Mouse (Mus musculus) kidney, postnatal 36 days (tissue): ENCODE results near the gene Paxip1.
A peak's percentile ranks its signal among the peaks of the same experiment; 100 is the strongest.

Source experiments
- DNase-seq, 2 experiments: peaks; one replicate each; pipeline ENCODE4 v3.0.0; 2021 to 2022; ENCODE audit warnings: mixed read lengths in 2 of 2

Gene Paxip1

DNA sequence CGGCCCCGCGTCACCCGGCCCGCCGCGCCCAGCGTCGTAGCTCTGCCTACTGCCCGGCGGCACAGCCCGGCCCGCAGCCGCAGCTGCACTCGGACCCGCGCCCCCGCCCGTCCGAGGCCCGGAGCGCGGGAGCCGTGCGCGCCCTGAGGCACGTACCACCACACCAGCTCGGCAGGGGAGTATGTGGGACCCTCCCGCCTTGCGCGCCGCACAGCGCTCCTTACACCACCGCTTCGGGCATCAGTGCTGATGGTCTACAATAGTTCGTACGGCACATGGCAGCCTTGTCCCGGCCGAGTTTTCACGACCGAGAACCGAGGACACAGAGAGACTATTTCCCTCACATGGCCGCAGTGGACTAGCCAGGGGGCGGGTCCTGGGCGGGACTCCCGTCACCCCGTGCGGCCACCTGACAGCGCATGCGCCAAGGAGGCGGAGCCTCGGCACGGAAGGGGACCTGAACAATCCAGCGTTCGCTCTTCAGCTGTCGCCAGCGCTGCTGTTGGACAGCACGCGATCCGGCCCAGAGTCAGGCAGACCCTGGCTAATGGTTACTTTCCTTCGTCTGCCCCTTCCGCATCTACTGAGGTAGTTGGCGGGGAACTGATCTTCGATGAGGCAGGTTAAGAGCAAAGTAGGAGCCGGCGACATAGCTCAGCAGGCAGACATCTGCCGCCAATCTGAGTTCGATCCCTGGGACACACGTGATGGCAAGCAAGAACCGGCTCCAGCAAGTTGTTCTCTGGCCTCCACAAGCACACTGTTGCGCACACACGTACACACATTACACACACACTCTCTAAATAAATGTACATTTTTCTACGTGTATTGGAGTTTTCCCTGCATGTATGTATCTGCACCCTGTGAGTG is at the start of gene Paxip1:
TSS of gene Paxip1 (minus strand) at position 389 of the 870 bp plus-strand sequence.
- peak; percentile 95 to 98 for DNase-seq

DNA sequence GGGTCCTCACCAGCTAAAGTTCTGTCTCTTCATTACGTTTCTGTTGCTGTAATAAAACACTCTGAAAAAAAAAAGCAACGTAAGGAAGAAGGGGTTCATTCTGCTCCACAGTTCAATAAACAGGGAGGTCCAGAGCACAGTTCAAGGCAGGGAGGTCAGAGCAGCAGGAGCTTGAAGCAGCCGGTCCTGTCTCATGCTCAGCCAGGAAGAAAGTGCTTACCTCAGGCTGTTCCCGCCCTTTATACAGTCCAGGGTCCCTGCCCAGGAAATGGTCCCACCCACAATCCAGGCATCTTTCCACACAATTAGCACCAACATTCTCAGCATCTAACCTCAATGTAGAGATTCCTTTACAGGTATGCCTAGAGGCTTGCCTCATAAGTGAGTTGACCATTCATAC is 46.6 kb upstream of the Paxip1 start:
- peak; percentile 49 to 68 for DNase-seq

DNA sequence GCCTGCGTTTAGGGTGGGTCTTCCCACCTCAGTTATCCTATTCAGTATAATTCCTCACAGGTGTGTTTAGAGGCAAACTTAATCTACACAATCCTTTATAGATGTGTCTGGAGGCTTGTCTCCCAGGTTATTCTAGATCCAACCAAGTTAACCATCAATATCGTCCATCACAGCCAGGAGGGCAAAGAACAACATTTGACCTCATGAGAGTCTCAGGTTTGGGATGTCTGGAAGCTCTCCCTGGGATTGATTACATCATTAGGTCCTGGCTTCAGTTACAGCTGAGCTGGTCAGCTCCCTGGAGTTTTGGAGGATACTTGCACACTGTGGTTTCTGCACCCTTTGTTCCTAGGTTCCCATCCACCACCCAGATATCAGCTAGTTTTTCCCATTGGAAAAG is 43.6 kb upstream of the Paxip1 start:
- peak; percentile 8 to 9 for DNase-seq

DNA sequence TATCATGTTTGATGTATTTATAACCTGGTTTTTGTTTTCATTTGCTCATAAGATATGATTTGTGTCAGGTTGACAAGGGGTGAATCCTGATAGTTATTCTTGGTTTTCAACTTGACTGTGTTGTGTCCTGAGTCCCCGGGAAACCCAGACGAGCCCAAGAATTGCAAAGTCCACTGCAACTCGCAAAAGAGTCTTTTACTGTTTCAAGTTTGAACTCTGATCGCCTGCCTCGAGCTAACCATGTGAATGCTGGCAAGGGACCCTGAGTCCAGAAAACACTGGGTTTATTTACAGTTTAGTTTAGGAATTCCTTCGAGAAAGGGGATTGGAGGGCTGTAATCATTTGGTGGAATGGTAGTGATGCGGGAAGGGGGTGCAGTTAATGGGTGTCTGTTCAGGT is 36.5 kb upstream of the Paxip1 start:
- DNase-seq: peak; percentile 51 to 69

DNA sequence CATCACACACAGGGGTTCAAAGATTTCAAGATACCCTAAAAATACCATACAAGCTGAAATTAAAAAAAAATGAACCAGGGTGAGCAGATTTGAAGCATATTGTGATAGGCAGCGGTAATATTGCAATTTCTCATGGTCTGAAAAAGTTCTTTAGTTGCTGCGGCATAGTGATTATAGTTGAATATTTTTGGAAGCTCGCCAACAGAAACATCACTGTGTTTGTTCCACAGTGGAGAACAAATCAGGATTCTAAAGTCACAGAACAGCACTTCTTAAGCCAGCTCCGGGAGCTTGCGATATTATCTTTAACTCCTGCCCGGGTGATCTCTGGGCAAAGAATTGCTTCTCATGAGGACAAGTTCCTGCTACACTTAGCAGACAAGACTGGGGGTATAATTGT is 29.7 kb upstream of the Paxip1 start:
- DNase-seq: no peak

DNA sequence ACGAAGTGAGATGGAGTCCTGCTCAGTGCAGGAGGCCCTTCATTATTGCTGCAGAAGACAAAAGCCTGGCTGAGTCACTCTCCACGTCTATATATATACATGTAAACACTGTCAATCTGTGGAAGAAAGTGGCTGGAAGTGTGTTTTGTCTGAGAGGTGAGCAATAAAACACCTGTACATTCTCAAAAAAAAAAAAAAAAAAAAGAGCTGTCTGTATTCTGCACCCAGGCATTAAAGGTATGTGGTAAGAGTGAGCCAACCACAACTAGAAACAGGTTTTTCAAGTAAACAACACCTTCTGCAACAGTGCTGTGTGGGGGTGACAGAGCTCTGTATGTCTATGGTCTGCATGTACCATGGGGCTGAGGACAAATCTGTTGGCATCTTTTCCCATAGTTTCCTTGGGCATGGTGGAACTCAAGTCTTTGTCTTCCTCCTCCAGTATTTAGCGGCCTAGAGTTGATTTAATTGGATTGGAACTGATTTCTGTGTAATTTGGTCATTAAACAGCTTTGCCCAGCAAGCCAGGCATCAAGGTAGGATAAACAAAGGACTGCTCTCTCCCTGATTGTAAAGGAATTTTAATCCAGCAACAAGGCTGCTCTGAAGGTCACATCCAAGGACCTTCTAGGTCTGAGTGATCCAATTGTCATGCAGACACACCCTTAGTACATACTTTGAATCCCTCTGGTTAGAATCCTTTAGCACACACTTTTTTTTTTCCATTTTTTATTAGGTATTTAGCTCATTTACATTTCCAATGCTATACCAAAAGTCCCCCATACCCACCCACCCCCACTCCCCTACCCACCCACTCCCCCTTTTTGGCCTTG is 27.6 kb upstream of the Paxip1 start:
- DNase-seq: no peak

DNA sequence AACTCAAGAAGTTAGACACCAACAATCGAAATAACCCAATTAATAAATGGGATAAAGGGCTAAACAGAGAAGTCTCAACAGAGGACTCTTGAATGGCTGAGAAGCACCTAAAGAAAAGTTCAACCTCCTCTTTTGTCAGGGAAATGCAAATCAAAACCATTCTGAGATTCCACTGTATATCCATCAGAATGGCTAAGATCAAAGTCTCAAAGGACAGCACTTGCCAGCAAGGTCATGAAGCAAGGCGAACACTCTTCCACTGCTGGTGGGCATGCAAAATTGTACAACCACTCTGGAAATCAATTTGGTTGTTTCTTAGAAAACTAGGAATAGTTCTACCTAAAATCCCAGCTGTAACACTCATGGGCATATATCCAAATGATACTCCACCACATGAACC is 22.8 kb upstream of the Paxip1 start:
- DNase-seq: no peak

DNA sequence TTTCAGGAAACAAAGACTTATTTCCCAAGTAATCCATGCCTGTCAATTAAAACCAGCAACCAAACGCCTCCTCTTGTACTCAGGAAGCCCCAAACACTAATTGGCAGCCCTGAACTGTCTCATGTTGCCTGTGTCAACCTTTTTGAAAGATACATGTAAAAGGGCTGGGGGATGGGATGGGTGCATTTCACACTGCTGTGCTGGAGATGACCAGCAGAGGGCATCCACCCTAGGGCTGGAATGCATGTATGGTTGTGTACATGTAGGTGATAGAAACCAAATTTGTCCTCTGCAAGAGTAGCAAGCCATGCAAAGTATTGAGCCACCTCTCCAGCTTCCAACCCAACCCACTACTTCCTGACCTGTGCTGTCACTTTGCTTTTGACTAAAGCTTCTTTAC is 2.4 kb upstream of the Paxip1 start:
- peak; percentile 66 to 82 for DNase-seq

DNA sequence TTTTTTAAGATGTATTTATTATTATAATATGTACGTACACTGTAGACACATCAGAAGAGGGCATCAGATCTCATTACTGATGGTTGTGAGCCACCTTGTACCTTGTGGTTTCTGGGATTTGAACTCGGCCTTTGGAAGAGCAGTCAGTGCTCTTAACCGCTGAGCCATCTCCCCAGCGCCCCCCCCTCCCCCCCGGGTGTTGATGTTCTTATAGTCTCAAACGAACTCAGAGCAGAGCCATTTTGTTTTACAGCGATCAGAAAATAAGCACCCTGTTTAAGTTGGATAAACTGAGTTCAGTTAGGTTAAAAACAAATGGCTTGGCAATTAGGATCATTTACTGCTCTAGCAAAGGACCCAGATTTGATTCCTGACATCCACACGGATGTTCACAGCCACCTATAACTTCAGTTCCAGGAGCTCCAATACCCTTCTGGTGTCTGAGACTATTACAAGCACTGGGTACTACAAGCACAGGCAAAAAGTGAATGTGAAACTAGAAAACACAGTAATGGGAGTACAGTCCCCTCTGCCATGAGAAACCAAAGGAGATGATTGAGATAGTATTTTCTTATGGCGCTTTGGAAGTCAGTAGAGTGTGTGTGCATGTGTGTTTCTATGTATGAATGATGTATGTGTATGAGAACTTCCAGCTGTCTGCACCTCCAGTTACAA is 1.2 kb upstream of the Paxip1 start:
- no peak for DNase-seq

DNA sequence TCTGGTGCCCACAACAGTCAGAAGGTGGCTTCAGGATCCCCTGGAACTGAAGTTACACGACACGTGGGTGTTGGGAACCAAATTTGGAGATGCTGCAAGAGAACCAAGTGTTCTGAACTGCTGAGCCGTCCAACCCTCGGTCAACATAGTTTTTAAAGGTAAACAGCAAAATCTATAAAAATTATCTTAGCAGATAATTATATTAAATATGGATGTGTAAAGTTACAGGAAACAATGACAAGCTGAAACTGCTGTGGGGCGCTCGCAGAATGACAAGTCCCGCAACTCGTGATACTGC is 631 bp upstream of the Paxip1 start:
- no peak for DNase-seq

DNA sequence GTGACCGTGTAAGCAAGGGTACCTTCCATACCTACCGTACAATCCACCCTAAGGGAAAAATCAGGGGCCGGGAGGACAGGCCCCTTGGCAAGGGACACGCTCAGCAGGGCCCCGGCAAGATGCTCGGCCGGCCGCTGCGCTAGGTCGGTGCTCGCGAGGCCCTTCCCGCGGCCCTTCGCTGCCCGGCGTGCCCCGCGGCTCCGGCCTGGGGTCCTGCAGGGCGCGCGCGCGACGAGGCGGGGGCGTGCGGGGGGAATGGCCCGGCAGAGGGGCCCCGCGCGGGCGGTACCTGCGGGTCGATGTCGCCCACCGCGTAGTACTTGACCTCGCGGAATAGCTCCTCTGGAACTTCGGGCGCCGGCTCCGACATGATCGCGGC is 592 bp downstream of the Paxip1 start:
- DNase-seq: peak; percentile 86 to 93

DNA sequence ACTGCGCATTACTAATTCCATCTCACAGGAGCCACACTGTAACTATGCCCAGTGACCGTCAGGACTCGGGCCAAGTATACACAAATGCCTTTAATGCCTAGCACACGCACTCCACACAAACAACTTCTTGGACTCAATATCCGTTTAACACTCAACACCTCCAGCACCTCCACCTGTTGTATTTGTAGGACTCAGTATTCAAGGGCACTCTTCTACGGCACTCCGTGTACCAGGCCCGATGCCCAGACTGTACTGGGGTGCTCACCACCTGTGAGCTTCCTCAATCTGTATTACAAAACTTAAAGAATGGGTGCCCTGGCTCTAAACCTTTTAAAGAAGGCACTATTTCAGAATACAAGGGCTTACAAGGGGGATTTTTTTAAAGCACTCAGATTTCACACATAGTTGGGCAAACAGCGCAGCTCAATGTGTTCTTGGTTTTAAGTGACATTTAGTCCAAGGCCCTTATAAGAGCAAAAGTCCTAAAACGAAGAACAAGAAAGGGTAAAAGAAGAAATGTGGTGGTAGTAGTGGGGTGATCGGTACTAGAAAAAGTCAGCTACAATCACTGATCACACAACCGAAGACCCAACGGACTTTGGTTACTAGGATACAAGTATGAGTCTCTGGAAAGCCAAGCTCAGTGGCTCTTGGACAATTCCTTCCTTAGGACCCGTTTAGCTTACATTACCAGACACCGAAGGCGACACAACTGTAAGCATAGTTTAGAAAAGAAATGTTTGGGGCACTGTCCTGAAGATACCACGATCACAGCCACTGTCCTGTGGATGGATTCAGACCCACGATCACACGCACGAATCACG is 1.2 kb downstream of the Paxip1 start:
- DNase-seq: peak; percentile 8 to 26

DNA sequence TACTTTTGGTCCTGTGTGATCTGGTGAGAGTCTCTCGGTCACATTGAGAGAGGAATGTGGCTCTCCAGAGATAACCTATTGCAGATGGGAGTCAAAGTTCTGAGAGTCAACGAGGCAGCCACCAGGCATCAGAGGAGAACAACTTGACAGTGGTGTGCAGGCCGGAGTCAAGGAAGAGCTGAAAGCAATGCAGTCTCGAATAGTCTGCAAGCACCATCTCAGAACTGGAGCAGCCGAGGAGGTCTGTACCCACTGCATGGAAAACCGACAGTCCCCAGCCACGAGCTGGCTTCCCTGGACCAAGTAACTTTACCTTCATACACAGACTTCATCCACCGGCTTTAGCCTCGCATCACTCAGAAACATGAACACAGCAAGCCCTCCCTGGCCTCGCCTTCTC is 1.9 kb downstream of the Paxip1 start:
- DNase-seq: no peak

DNA sequence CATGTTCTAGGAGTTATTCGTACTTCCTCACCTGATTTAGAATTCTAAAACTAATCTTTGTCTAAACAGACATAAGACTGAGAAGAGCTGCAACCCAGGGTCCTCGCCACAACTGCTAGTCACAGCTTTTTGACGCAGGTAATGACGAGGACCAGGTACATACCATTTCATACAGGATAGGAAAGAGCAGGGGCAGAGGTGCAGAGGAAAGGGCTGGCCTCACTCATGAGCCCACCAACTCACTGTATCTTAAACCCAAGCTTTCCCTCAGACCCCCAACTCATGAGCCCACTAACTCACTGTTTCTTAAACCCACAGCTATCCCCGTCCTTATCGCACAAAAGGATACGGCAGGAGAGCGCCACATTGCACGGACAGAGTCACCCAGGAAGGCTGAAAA is 8.1 kb downstream of the Paxip1 start:
- DNase-seq: no peak

DNA sequence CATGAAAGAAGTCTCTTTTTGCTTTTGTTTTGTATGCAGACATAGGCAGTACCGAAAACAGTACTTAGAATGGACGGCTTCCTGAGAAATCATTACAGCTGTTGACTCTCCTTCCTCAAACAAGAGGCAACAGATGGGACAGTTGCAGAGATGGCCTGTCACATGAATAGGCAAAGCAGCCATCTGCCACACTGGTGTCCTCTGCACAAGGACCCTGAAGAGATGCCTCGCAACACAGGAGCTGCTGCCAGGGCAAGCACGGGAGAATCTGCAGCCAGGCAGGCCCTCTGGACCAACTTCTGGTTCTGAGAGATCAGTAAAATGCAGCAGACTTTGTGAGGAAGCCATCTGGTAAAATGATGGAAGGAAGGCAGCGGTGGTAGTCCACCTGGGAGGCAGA is 23.5 kb downstream of the Paxip1 start:
- no peak for DNase-seq

DNA sequence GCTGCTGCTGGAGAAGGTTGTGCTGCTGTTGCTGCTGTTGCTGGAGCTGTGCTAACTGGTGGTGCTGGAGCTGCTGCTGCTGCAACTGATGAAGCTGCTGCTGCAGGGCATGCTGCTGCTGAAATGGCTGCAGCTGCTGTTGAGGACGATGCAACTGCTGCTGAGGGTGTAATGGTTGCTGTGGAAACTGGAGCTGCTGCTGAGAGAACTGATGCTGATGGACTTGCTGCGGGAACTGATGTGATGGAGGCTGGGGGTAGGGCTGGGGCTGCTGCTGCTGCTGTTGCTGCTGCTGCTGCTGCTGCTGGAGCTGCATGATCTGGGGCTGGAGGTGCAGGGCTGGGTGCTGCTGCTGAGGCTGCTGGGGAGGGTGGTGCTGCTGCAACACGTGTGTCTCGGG is 25.7 kb downstream of the Paxip1 start:
- DNase-seq: no peak

DNA sequence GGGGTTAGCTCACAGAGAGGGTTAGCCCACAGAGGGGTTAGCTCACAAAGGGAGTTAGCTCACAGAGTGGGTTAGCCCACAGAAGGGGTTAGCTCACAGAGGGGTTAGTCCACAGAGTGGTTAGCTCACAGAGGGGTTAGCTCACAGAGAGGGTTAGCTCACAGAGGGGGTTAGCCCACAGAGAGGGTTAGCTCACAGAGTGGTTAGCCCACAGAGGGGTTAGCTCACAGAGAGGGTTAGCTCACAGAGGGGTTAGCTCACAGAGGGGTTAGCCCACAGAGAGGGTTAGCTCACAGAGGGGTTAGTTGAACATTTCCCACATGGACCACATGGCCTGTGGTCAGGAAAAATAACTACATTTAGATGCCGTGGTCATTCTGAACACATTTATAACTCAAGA is 46.5 kb downstream of the Paxip1 start:
- DNase-seq: no peak

DNA sequence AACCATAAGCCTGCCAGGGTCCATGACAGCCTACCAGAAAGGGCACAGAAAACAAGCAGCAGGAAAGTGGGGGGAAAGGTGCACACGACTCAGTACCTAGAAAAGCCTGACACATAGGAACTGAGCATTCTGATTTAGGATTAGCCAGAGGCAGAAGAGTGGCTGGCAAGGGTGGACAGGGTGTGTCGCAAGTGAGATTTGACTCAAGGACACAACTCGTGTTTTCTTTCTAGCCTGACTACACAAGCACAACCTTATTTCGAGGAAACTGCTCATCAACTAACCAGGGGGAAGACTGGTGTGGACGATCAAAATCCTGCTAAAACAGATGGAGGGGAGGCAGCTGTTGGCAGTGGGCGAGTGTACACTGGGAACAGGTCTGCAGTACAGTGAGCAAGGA is 52.3 kb downstream of the Paxip1 start:
- no peak for DNase-seq

DNA sequence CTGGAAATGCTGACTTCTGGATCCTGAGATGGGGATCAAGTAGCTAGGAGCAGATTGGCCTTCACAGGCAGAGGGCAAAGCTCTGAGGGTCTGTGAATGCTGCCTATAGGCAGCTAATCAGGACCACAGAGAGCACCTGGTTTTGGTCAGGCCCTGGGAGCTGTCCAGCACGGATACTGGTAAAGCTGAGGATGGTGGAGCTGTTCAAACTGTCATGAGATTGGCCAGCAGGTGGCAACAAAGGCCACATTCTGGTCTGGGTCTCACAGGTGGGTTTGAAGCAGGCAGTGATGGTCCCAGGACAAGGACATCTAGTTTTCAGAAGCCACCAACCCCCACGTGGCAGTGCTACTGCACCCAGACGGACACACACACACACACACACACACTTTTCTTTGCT is 54.3 kb downstream of the Paxip1 start:
- peak; percentile 23 to 65 for DNase-seq

DNA sequence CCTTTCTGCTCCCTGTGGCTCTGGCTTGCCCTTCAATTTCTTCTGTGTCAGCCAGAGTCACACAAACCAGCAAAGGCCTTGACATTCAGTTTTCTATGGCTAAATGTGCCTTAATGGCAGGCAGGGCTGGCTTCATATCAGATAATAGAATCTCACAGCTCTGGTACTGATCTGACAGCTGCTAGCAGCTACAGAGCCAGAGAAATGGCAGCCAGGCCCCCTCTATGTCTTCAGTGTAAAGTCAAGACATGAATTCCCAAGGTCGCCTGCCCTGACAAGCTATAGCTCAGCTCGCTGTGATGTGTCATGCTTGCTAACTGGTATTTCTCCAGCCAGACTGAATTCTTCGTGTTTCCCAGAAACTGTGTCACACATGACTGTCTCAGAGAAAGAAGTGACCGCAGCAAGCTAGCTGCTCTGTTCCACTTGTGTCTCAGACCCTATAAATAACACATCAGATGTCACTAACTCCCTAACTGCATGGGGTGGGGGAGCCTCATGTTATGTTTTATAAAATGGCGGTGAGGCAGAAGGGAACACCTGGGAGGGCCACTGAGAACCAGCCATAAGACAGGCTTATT is 59.1 kb downstream of the Paxip1 start:
- no peak for DNase-seq

DNA sequence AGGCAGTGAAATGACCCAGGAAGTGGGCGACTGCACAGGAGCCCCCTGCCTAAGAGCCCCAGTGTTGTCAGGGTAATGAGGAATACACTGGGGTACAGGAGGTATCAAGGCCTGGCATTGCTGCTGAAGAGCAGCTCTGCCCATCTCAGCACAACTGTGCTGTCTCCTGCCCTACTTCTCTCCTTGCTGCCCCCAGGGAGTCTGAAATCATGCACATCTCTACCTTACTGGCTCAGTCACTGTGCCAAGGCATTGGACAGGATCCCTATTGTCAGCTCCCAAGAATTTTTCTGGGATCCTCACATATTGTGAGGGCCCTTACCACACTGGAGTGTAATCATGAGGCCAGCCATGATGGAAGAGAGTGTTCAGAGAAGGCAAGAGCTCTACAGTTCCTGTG is 60.1 kb downstream of the Paxip1 start:
- no peak for DNase-seq

DNA sequence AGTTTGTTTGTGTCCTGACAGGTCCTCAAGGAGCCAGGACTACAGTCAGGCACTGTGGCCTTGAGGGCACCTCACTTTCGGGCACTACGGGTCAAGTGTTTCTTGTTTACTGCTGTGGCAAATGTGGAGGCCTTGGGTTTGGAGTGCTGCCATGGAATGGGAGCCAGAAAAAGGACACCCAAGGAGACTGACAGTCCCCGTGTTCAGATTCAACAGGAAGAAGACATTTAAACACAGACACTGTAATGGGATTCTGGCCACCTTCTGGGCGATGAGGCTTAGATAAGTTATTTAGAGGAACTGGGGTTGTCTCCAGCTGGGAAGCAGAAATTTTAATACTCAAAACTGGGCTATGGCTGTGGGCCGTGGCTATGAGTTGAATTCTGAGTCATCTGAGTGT is 60.8 kb downstream of the Paxip1 start:
- DNase-seq: no peak

DNA sequence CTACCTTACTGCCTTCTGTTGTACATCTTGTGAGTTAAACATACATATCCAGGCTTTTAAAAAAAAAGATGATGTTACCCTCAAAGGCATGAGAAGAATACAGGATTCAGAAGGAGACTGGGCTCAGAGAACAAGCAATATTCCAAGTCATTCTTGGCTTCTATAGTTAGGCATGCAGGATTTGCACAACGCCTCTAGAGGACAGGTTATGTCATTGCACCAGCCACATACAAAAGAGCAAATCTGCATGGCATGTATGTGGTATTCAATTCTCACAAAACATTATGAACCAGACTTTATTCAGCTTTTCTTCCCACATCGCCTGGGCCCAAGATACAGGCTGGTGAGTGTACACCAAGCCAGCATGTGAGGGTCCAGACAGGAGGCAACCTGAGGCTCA is 67.0 kb downstream of the Paxip1 start:
- no peak for DNase-seq
